Mouse (Mus musculus) embryonic fibroblast, embryonic 13.5 days (primary cell): ENCODE data around the gene Wscd2. TPM values are rescaled to one million over a fixed set of nuclear protein-coding genes. Genes with fewer than 3 reads are reported as not detected.
A peak's percentile ranks its signal among the peaks of the same experiment; 100 is the strongest.

ENCODE experiments used
- H3K27ac ChIP-seq: 2 replicates; pipeline ENCODE4 v1.5.1; 2012; ENCODE audit warnings: low read length, control low read depth, inconsistent platforms; ENCODE audit not compliant: insufficient read depth
- H3K4me1 ChIP-seq: 2 replicates; pipeline ENCODE4 v1.6.1; 2011; ENCODE audit warnings: low read length; ENCODE audit not compliant: control insufficient read depth, insufficient read depth
- H3K4me3 ChIP-seq: 2 replicates; pipeline ENCODE4 v1.5.1; 2011; ENCODE audit warnings: mild to moderate bottlenecking, control low read depth, low read length; ENCODE audit not compliant: insufficient read depth
- CTCF ChIP-seq: IDR thresholded peaks from 2 replicates; pipeline ENCODE4 v1.5.1; 2011; ENCODE audit warnings: mild to moderate bottlenecking, control low read depth, low read length, moderate library complexity, borderline replicate concordance; ENCODE audit not compliant: insufficient read depth
- POLR2A ChIP-seq: IDR thresholded peaks from 2 replicates; pipeline ENCODE4 v1.6.1; 2011; ENCODE audit warnings: low read depth, mild to moderate bottlenecking, control low read depth, low read length, moderate library complexity
- polyA plus RNA-seq: library from polyadenylated mRNA; stranded (reverse); fragments of >200 nt; gene quantifications from 2 replicates; pipeline ENCODE4 v1.2.4, GENCODE M21; 2011; ENCODE audit warnings: low read depth; ENCODE audit not compliant: missing spikeins, insufficient read length

Gene Wscd2
- polyA plus RNA-seq, 1 experiment: 4.1 TPM

DNA sequence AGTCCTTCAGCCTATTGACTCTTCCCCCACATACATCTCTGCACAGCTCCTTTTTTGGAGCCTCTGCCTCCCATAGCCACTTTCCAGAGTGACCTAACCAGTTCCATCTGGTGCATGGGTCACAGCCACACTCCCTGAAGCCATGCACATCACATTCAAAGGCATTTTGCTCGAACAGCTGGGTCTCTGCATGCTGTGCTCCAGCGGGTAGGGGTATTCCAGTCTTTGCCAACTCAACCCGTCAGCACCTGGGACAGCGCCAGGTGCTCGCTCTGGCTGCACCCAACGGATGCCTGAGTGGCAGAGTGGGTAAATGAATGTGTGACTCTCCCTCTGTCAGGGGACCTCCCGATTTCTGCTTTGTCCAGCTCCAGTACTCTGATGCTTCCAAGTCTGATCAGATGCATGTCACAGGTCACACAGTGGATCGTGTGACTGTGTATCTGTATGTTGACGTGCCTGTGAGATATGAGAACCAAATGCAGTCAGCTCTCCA lies 63.3 kb downstream of the Wscd2 start:
- H3K4me3 ChIP-seq: no peak overlapping the region
- H3K4me1 ChIP-seq: no peaks in the 10 kb centered on the region
- H3K27ac ChIP-seq: no peak overlapping the region
- TF ChIP-seq CTCF (no peak), POLR2A (no peak)

DNA sequence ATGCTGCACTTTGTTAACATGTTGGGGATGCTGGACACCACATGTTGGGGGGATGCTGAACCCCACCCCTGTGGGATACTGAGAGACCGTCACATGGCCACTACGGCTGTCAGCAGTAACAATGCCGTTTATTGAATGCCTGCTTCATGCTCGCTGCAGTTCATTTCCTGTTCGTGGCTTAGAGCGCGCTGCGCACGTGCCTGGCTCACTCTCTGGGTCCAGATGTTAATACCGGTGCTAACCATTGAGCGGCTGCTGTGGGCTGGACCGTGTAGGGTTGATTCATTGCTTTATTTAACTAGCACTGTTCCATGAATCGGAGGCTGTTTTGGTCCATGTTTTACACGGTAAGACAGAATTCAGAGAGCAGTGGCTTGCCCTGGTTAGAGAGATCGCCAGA lies 64.0 kb downstream of the Wscd2 start:
- TF ChIP-seq POLR2A: no peak
- TF ChIP-seq CTCF: no peak
- Histone ChIP-seq H3K27ac (no peak overlapping the region), H3K4me1 (no peaks in the 10 kb centered on the region), H3K4me3 (no peak overlapping the region)

DNA sequence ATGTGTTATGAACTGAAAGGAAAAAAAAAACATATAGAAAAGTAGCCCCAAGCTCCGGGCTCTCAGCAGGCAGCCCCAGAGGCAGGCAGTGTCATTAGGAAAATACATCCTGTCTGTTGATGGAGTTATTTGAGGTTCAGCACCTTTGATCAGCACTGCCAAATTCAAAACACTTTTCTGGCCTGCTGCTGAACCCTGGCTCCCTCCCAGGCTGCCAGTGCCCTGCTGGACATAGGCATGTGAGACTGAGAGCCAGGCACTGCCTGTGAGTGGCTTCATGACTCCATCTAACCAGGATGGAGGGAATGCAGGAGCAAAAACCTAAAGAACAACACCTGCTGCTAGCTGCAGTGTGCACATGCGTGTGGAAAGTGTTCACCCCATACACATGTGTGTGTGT lies 64.4 kb downstream of the Wscd2 start:
- TF ChIP-seq CTCF (no peak), POLR2A (no peak)
- Histone ChIP-seq H3K4me3 (no peak overlapping the region), H3K4me1 (no peaks in the 10 kb centered on the region), H3K27ac (no peak overlapping the region)

DNA sequence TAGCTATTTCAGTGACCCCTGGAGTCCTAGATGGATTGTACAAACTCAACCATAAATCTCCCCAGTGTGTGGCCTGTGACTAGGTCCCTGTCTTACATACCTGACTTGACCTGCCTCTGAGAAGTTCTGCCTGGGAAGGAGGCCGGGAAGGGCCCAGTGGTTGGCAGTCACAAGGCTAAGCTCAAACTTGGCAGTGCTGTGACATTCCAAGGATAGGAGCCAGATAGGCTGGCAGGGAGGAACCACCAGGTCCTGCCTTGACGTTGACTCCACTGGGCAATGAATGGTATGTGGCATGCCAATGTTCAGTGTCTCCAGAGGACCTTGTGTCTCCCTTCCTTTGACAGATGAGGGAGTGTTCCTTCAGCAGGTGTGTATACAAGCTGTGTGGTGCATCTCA lies 65.6 kb downstream of the Wscd2 start:
- Histone ChIP-seq H3K27ac (no peak overlapping the region), H3K4me3 (no peak overlapping the region), H3K4me1 (no peaks in the 10 kb centered on the region)
- TF ChIP-seq CTCF (no peak), POLR2A (no peak)

DNA sequence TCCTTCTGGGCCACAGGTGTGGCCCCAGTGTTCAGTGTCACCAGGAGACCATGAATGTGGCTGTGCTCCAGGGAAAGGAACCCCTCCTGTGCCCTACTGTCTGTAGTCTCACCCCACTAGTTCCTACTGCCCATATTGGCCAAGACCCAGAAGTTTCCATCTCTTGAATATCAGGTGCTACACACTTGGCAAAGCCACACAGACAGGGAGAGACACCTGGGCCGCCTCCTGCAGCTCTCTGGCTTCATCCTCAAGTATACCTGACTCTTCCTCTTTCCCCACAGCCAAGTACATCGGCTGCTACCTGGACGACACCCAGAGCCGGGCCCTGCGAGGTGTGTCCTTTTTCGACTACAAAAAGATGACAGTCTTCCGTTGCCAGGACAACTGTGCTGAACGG lies 67.9 kb downstream of the Wscd2 start:
- Histone ChIP-seq H3K4me3 (no peak overlapping the region), H3K27ac (no peak overlapping the region), H3K4me1 (no peaks in the 10 kb centered on the region)
- TF ChIP-seq POLR2A (no peak), CTCF (no peak)

DNA sequence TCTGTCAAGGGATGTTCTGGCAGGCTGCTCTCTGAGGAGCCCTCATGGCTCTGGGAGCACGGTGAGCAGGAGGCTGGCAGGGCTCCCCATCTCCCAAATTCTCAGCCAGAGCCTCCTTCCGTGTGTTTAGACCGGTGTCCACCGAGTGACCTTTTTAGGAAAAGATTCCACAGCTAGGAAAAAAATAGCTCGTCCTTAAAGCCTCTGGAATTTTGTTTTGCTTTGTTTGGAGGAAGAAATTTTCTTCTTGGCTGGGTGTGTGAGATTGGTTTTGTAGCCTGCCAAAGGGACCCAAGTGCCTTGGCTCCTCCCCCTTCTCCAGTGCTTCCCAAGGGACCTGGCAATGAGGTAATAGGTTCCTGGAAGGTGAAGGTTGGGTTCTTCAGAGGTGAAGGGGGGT lies 69.5 kb downstream of the Wscd2 start:
- peak overlapping the region; percentile 13; the same call in 1 of the 2 replicates for H3K27ac ChIP-seq
- TF ChIP-seq CTCF (no peak), POLR2A (no peak)
- H3K4me1 ChIP-seq: no peaks in the 10 kb centered on the region
- no peak overlapping the region for H3K4me3 ChIP-seq

DNA sequence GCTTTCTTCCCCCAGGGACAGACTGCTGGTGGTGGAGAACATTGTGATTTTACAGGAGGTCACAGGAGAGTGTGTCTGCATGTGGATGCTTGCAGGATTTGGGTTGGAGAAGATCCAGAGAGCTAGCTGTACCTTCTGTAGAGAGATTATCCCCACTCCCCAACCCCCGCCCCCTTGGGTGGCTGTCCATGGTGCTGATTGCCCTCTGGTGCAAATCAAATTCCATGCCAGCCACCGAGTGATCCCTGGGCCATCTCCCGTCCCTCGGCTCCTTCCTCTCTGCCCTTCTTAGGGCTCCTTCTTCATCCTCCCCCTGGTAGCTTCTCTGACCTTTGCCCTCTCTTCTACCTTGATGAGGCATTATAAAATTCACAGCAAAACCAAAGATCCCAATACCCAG lies 74.3 kb downstream of the Wscd2 start:
- TF ChIP-seq CTCF (no peak), POLR2A (no peak)
- H3K4me3 ChIP-seq: no peak overlapping the region
- no peak overlapping the region for H3K27ac ChIP-seq
- H3K4me1 ChIP-seq: no peaks in the 10 kb centered on the region

DNA sequence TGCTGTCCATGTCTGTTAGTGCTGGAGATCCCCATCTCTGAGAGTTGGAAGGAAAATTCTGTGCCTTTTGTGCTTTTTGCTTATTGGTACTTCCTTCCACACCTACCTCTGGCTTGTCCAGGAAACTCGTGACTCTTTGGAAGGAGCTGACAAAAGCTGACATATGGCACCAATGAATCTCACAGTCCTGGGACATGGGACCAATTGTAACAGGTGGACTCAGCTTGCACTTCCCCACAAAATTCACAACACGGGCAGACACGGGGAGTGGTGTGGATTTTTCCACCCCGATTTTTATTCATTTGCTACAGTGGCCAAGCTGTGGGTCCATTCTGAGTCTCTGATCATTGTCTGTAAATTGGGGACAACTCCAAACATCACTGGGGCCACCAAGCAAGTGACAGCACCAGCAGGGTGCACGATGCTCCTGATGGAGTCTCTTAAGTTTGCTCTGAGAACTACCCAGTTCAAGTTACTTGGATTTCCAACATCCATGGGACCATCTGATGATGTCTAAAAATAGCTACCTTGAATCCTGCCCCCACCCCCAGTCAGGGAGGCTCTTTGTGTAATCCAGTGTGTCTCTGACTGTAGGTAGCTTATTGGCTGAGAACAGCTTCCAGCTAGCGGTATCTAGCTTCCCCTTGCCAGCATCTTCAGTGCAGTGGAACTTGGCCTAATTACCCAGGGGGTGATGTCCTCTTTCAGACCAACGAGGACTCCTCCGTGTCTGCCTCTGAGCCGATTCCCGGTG lies 75.1 kb downstream of the Wscd2 start:
- TF ChIP-seq CTCF: no peak
- TF ChIP-seq POLR2A: no peak
- no peaks in the 10 kb centered on the region for H3K4me1 ChIP-seq

DNA sequence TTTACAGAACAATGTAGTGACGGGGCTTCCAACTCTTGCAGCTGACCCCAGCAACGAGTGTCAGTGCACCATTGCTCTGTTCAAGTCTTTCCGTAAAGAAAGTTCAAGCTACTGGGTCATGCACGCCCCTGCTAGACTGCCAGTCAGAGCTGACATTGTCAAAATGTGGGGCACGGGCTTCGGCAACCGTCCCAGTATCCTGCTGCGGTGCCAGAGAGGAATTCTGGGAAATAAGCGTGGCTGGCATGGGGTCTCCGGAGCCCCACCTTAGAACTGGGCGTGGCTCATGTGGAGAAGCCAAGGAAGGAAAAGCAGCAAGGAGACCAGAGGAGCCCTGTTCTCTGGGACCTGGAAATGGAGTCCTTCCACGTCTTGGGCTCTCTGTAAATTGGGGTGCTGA lies 75.7 kb downstream of the Wscd2 start:
- no peak overlapping the region for H3K27ac ChIP-seq
- TF ChIP-seq POLR2A (no peak), CTCF (no peak)
- H3K4me3 ChIP-seq: no peak overlapping the region
- H3K4me1 ChIP-seq: no peaks in the 10 kb centered on the region

More for the DNA sequence above, 75.1 kb downstream of the Wscd2 start:
- no peak overlapping the region for H3K4me3 ChIP-seq
- H3K27ac ChIP-seq: no peak overlapping the region

DNA sequence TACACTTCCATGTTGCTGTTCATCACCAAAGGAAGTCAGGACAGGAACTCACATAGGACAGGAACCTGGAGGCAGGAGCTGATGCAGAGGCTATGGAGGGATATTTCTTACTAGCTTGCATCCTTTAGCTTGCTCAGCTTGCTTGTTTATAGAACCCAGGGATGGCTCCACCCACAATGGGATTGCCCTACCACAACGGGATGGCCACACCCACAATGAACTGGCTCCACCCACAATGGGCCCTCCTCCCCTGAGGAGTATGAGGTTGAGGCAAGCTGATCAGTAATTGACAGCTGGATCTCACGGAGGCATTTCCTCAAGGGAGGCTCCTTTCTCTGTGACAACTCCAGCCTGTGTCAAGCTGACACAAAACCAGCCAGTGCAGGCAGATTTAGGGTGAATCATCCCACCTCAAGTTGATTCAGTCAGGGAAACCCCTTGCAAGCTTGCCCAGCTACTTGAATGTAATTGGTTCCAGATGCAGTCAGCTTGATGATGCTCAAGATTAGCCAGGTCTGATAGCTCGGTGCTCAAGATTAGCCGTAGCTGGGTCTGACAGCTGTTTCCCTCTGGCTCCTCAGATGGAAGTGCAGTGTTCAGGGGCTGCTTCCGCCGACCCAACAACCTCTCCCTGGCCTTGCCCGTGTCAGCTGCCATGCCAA lies 80.1 kb downstream of the Wscd2 start:
- Histone ChIP-seq H3K4me3 (no peak overlapping the region), H3K27ac (no peak overlapping the region), H3K4me1 (no peaks in the 10 kb centered on the region)
- TF ChIP-seq POLR2A (no peak), CTCF (no peak)
